Mouse (Mus musculus) splenic B cell, adult 2 months (primary cell): ENCODE data around the gene Slc26a10.

Source experiments
- DNase-seq: peaks from one replicate; pipeline ENCODE4 v3.0.0-alpha.2; 2011; ENCODE audit warnings: low read depth, low spot score
- H3K27me3 ChIP-seq: 2 replicates; pipeline ENCODE4 v1.6.1; 2012; ENCODE audit warnings: mild to moderate bottlenecking, low read length, moderate library complexity, mixed read lengths; ENCODE audit not compliant: control insufficient read depth, poor library complexity, insufficient read depth, severe bottlenecking
- H3K36me3 ChIP-seq: 2 replicates; pipeline ENCODE4 v1.6.1; 2012; ENCODE audit warnings: mild to moderate bottlenecking, low read length, moderate library complexity, mixed read lengths; ENCODE audit not compliant: control insufficient read depth, poor library complexity, insufficient read depth, severe bottlenecking

Gene Slc26a10

DNA sequence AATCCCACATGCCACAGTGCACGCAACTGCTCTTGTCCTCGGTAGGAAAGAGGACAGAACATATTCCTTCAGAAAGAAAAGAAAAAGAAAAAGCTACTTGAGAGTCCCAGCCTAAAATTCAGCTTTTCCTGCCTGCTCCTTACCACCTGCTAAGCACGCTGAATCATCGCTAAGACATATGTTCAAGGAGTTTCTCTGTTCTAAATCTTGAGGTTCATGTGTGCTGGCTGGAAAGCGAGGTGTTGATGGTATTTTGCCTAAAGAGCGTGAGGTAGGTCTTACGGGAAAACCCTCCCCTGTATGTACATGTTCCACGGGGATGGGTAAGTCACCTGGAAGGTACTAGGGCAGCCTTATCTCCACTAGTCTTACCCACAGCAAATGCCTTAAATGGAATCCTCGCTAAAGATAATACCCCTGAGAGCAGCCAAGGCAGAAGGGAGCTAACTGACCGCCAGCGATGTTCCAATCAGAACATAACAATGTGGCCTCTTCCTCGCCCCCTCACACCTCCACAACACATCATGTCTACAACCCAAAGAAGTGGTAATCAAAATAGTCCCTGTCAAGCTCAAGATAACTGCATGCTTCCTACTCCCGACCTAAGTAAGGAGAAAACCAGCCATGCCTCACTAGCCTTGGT lies 29.6 kb upstream of the Slc26a10 start:
- H3K36me3 ChIP-seq: peaks cover 3% of the 10 kb centered on the region
- no peak for DNase-seq
- no peaks in the 10 kb centered on the region for H3K27me3 ChIP-seq

- Histone ChIP-seq H3K27me3 (no peaks in the 10 kb centered on the region), H3K36me3 (peaks cover 5% of the 10 kb centered on the region)
- DNase-seq: no peak
Measured at GRCm38 (mm10) chr10:127208921-127209320, 28.5 kb upstream of the Slc26a10 start.

- no peak for DNase-seq
- Histone ChIP-seq H3K36me3 (peaks cover 9% of the 10 kb centered on the region), H3K27me3 (no peaks in the 10 kb centered on the region)
Measured at GRCm38 (mm10) chr10:127205373-127205772, 24.9 kb upstream of the Slc26a10 start.

- Histone ChIP-seq H3K36me3 (peaks cover 11% of the 10 kb centered on the region), H3K27me3 (no peaks in the 10 kb centered on the region)
- no peak for DNase-seq
Measured at GRCm38 (mm10) chr10:127204589-127204988, 24.1 kb upstream of the Slc26a10 start.

GRCm38 (mm10) chr10:127203106-127203505 lies 22.7 kb upstream of the Slc26a10 start:
- peaks cover 11% of the 10 kb centered on the region for H3K36me3 ChIP-seq
- no peaks in the 10 kb centered on the region for H3K27me3 ChIP-seq
- DNase-seq: no peak

GRCm38 (mm10) chr10:127200279-127200678 lies 19.8 kb upstream of the Slc26a10 start:
- no peak for DNase-seq
- peaks cover under 1% of the 10 kb centered on the region; the same call in 1 of the 2 replicates for H3K27me3 ChIP-seq
- peaks cover 10% of the 10 kb centered on the region for H3K36me3 ChIP-seq

DNA sequence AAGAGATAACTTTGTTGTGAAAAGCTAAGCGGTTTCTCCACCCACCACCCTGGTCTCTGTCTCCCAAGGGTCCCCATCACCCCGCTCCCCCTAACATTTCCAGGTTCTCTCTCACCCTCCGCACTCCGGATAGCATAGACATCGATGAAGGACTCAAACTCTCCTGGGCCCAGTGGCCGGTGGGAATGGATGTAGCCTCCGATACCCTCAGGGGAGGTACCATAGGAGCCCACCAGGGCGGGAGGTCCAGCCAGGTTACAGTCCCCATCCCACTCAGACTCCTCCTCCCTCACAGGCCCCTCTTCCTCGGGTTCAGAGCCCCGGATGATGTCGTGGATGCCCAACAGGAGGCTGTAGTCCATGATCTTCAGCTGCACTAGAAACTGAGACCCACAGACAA lies 19.0 kb upstream of the Slc26a10 start:
- Histone ChIP-seq H3K36me3 (peaks cover 7% of the 10 kb centered on the region), H3K27me3 (peaks cover 1% of the 10 kb centered on the region; the same call in 1 of the 2 replicates)
- DNase-seq: no peak

DNA sequence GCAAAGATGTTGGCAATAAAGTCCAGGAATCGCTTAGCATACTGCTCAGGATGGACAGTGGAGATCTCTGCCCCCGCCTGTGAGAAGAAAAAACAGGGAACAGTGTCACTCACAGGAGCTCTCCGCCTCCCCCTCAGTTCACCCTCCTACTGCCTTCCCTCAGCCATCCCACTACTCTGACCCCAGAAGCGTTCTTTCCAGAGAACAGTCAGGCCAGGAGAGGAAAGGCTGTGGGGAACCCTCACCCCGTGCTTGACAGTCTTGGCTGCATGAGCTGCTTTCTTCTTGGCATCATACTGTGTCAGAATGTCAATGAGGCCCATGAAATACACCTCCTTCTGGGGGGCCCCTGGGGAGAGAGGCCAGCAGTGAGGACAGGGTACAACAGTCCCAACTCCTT lies 18.6 kb upstream of the Slc26a10 start:
- Histone ChIP-seq H3K36me3 (peaks cover 6% of the 10 kb centered on the region), H3K27me3 (peaks cover 1% of the 10 kb centered on the region; the same call in 1 of the 2 replicates)
- DNase-seq: no peak

DNA sequence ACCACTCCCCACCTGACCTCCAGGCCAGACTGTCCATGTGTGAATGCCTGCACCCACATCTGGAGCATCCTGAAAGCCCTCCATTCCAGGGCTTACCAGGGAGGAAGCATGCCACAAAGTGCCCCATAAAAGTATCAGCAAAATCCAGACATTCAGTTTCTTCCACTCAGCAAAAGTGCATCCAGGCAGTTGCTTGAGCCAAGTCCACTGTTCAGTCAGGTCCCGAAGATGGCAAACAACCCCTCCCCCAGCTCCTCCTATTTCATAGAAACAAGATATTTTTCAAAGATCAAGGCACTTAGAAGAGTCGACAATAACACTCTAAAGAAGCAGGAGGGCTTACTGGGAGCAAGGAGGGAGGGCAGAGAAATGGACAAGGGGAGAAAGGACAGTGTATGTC lies 18.0 kb upstream of the Slc26a10 start:
- no peak for DNase-seq
- Histone ChIP-seq H3K36me3 (peaks cover 6% of the 10 kb centered on the region), H3K27me3 (peaks cover 1% of the 10 kb centered on the region; the same call in 1 of the 2 replicates)

GRCm38 (mm10) chr10:127197505-127198110 lies 17.2 kb upstream of the Slc26a10 start:
- H3K36me3 ChIP-seq: peaks cover 6% of the 10 kb centered on the region
- no peak for DNase-seq
- H3K27me3 ChIP-seq: peaks cover 1% of the 10 kb centered on the region; the same call in 1 of the 2 replicates

- Histone ChIP-seq H3K36me3 (peaks cover 6% of the 10 kb centered on the region), H3K27me3 (peaks cover 1% of the 10 kb centered on the region; the same call in 1 of the 2 replicates)
- no peak for DNase-seq
Measured at GRCm38 (mm10) chr10:127197104-127197503, 16.7 kb upstream of the Slc26a10 start.

- DNase-seq: no peak
- peaks cover 6% of the 10 kb centered on the region for H3K36me3 ChIP-seq
- H3K27me3 ChIP-seq: peaks cover 1% of the 10 kb centered on the region; the same call in 1 of the 2 replicates
Measured at GRCm38 (mm10) chr10:127196392-127196791, 15.9 kb upstream of the Slc26a10 start.

DNA sequence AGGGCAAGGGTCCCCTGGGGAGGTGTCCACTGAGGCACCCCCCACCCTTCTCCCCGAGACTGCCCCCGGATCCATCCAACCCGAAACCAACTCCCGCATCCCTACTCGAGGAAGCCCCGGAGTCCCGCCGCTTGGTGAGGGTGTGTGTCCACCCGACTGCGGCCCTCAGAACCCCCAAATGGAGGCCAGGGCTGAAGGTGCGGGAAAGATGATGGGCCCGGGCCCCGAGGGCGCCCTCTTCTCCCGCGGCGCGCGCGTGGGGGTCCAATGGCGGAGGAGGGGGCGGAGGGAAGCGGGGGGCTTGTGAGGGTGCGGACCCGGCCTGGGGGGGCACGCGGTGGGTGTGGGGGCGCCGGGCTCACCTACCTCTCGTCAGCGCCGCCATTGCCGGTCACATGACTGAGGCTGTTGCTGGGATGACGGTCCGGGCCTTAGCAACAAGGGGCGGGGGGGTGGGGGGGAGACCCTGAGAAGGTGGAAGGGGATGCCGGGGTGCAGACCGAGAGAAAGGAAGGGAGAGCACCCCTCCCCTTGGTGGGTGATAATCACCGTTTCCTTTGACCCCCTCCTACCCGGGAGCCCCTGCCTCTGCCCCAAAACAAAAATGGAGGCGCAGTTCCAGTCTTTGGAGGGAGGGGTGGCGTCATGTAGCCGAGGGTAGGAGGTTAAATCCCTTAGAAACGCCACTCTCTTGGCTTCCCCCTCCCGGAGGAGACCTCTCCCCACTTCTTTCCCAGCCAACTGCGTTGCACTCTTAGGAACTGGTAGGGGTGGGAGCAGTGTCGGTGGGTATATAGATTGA lies 15.1 kb upstream of the Slc26a10 start, which contains the start of gene Dtx3:
Gene Dtx3 (minus strand): TSS at position 401 of the 802 bp plus-strand sequence.
- H3K27me3 ChIP-seq: peaks cover 1% of the 10 kb centered on the region; the same call in 1 of the 2 replicates
- DNase-seq: peak; percentile 50
- peaks cover 4% of the 10 kb centered on the region for H3K36me3 ChIP-seq

DNA sequence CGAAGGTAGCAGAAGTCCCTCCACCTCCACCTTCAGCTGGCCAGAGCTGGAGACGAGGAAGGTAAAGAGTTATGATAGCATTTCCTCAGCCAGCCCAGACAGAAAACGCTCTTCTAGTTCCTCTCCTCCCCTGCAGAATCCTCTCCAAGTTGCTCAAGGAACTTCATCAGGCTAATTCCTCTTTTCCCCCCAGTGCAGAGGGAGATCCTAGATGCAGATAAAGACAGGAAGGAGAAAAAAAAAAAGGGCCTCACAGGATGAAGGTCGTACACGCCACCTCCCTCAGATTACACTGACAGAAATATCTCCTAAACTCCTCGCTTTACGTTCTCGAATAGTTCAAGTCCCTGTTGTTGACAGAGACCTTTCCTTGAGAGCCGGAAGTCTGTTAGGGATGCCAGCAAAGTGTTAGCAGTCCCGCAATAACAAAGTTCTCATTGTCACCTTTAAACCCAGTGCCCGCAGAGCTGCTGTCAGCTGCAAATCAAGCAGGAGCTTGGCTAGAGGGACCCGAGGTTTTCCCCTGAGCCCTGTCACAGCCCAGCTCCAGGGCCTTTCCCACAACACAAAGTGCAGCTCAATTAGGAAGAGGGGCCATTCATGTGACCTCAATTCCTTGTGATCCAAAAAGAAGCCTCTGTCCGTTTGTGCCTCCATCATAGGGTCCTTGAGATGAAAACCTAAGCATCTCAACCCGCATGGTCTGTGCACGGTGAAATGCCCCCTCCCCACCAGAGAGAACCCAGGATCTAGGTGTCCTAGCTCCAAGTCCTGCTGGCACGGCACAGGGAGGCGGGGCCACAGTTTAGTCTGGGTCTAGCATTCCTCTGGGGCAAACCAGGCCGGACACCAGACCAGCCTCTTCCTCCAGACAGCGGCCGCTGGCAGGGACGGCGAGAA lies 14.2 kb upstream of the Slc26a10 start:
- no peak for DNase-seq
- H3K27me3 ChIP-seq: peaks cover 1% of the 10 kb centered on the region; the same call in 1 of the 2 replicates
- H3K36me3 ChIP-seq: no peaks in the 10 kb centered on the region; the same call in 1 of the 2 replicates
